Mouse (Mus musculus) MEL (cell line): ENCODE data around the gene Gap43.

Experiments used
- E2F4 ChIP-seq: IDR thresholded peaks from 2 replicates; pipeline ENCODE4 v1.6.1; 2011; ENCODE audit warnings: low read depth, low read length, improper control_type of control experiment, borderline replicate concordance
- EP300 ChIP-seq, 2 experiments: IDR thresholded peaks; 2 replicates each; pipeline ENCODE4 v1.6.1; 2011; ENCODE audit warnings: improper control_type of control experiment in 2 of 2, low read length in 2 of 2, low read depth in 1 of 2, mild to moderate bottlenecking in 1 of 2
- MAX ChIP-seq: IDR thresholded peaks from 2 replicates; pipeline ENCODE4 v1.6.1; 2011; ENCODE audit warnings: low read length, improper control_type of control experiment
- MXI1 ChIP-seq: IDR thresholded peaks from 2 replicates; pipeline ENCODE4 v1.6.1; 2011; ENCODE audit warnings: mild to moderate bottlenecking, low read depth, low read length, improper control_type of control experiment
- POLR2A ChIP-seq, 2 experiments: IDR thresholded peaks; 2 replicates each; pipeline ENCODE4 v1.6.1; 2011 to 2012; ENCODE audit warnings: low read length in 2 of 2, mild to moderate bottlenecking in 2 of 2, control low read depth in 1 of 2, improper control_type of control experiment in 1 of 2, low read depth in 1 of 2, moderate library complexity in 1 of 2; ENCODE audit not compliant: control insufficient read depth in 1 of 2, insufficient read depth in 1 of 2, poor library complexity in 1 of 2
- RCOR1 ChIP-seq: IDR thresholded peaks from 2 replicates; pipeline ENCODE4 v1.6.1; 2012; ENCODE audit warnings: low read depth, mild to moderate bottlenecking, inconsistent platforms, low read length, improper control_type of control experiment
- TAL1 ChIP-seq: IDR thresholded peaks from 2 replicates; pipeline ENCODE4 v1.6.1; 2012; ENCODE audit warnings: mild to moderate bottlenecking, inconsistent platforms, low read length, moderate library complexity, mixed read lengths
- ZMIZ1 ChIP-seq: IDR thresholded peaks from 2 replicates; pipeline ENCODE4 v1.6.1; 2012; ENCODE audit warnings: low read depth, mild to moderate bottlenecking, inconsistent platforms, low read length, improper control_type of control experiment, moderate library complexity

DNA sequence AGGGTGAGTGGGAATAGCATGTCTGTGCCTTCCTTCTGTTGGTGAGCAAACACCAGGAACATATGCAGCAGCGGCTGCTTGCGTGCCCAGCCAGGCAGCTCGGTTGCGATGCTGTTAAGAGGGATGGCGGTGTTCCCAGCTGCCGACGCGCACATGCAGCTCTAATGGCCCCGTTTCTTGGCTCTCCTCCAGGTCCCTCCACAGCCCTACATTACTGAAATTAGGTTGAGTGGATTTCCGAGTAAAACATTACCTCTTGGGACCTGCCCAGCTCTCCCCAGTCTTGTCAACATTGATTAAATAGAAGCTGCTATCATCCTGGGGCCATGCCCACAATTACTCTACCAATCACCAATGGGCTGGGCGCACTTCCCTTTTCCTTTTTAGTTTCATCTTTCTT, 84.8 kb downstream of the Gap43 start:
- TF ChIP-seq MXI1 = no peak
- TF ChIP-seq MAX = no peak
- no peak for TF ChIP-seq EP300 (IDR thresholded peaks at IDR 0.05; ENCODE audit: low read depth in 1 of 2, low read length in 2 of 2)
- TF ChIP-seq RCOR1 = no peak
- no peak for TF ChIP-seq POLR2A (IDR thresholded peaks at IDR 0.05; ENCODE audit: control insufficient read depth in 1 of 2, insufficient read depth in 1 of 2, low read depth in 1 of 2, low read length in 2 of 2, poor library complexity in 1 of 2)
- TF ChIP-seq E2F4 = no peak
- TF ChIP-seq TAL1 = no peak
- TF ChIP-seq ZMIZ1 = no peak
